Mouse (Mus musculus): ENCODE measurements around the gene Camta2.

- TF ChIP-seq CTCF (IDR thresholded peaks at IDR 0.05; ENCODE audit: low read depth) (no peak), EP300 (IDR thresholded peaks at IDR 0.05; ENCODE audit: low read depth) (no peak)
Measured at GRCm38 (mm10) chr11:70678092-70678491, 9.8 kb downstream of the Camta2 start.
